Mouse (Mus musculus) forebrain, embryonic 16.5 days (tissue): ENCODE data around the gene Bbs4. TPM values are rescaled to one million over a fixed set of nuclear protein-coding genes. Genes with fewer than 3 reads are reported as not detected.

Experiments used
- ATAC-seq: fragments of 200-750 bp; cut with Nextera tagmentation; 2 replicates; pipeline ENCODE4 v1.8.0; 2017; ENCODE audit warnings: mild to moderate bottlenecking, moderate library complexity
- H3K27ac ChIP-seq: fragments of 300-500 bp; sonication (generic); 2 replicates; pipeline ENCODE4 v1.5.1; 2014; ENCODE audit warnings: low read length, control low read depth
- H3K27me3 ChIP-seq: fragments of 300-500 bp; sonication (generic); replicated peaks from 2 replicates; pipeline ENCODE4 v1.6.1; 2014; ENCODE audit warnings: low read length; ENCODE audit not compliant: control insufficient read depth, insufficient read depth
- H3K36me3 ChIP-seq: fragments of 300-500 bp; sonication (generic); 2 replicates; pipeline ENCODE4 v1.6.1; 2014; ENCODE audit not compliant: control insufficient read depth, insufficient read depth
- H3K4me1 ChIP-seq: fragments of 300-500 bp; sonication (generic); replicated peaks from 2 replicates; pipeline ENCODE4 v1.6.1; 2014; ENCODE audit warnings: low read length; ENCODE audit not compliant: control insufficient read depth, insufficient read depth
- H3K4me2 ChIP-seq: fragments of 300-500 bp; sonication (generic); 2 replicates; pipeline ENCODE4 v1.6.1; 2014; ENCODE audit warnings: mild to moderate bottlenecking, low read length, control low read depth
- H3K4me3 ChIP-seq: fragments of 300-500 bp; sonication (generic); replicated peaks from 2 replicates; pipeline ENCODE4 v1.5.1; 2014; ENCODE audit warnings: mild to moderate bottlenecking, low read length, control low read depth
- H3K9ac ChIP-seq: fragments of 300-500 bp; sonication (generic); replicated peaks from 2 replicates; pipeline ENCODE4 v1.6.1; 2014; ENCODE audit warnings: low read depth, low read length, control low read depth
- H3K9me3 ChIP-seq: fragments of 300-500 bp; sonication (generic); 2 replicates; pipeline ENCODE4 v1.6.1; 2016; ENCODE audit warnings: low read length; ENCODE audit not compliant: control insufficient read depth
- WGBS: fragments of 180-500 bp; shearing (Covaris S2); extraction: QIAGEN DNeasy Blood & Tissue Kit; methylation state at CpG from one replicate; pipeline ENCODE4 v1.1.7; 2014; 5-methylcytosine and 5-hydroxymethylcytosine counted together
- polyA plus RNA-seq: library from polyadenylated mRNA; unstranded; fragments of >200 nt; fragmentation: Nextera tagmentation; extraction: Ambion mirVana; gene quantifications from 2 replicates; pipeline ENCODE4 v1.2.1, GENCODE M21; 2015

The Bbs4 gene
- polyA plus RNA-seq, 1 experiment from 2014 or later, result 43.1 TPM

GRCm38 (mm10) chr9:59346176-59346575, 7.1 kb downstream of the Bbs4 start:
- Histone ChIP-seq H3K27ac (no peak overlapping the region), H3K4me3 (no peak overlapping the region), H3K36me3 (peaks cover 9% of the 10 kb centered on the region; the same call in 1 of the 2 replicates), H3K4me2 (no peak overlapping the region), H3K9ac (no peak overlapping the region), H3K27me3 (no peaks in the 10 kb centered on the region), H3K9me3 (no peaks in the 10 kb centered on the region), H3K4me1 (no peaks in the 10 kb centered on the region)
- WGBS, result 83% methylated on average over 2 of the region's 2 CpGs
- no peak for ATAC-seq

- Histone ChIP-seq H3K4me1 (no peaks in the 10 kb centered on the region), H3K36me3 (peaks cover 17% of the 10 kb centered on the region; the same call in 1 of the 2 replicates), H3K4me2 (no peak overlapping the region), H3K9me3 (no peaks in the 10 kb centered on the region), H3K27ac (no peak overlapping the region), H3K9ac (no peak overlapping the region), H3K4me3 (no peak overlapping the region), H3K27me3 (no peaks in the 10 kb centered on the region)
- 89% methylated on average over 9 of the region's 9 CpGs for WGBS
- ATAC-seq, result no peak
These were observed 13.3 kb downstream of the Bbs4 start for GRCm38 (mm10) chr9:59340002-59340401.

- WGBS, result 93% methylated on average over 5 of the region's 5 CpGs
- ATAC-seq, result no peak
- no peaks in the 10 kb centered on the region for H3K9me3 ChIP-seq
- peaks cover 21% of the 10 kb centered on the region; the same call in 1 of the 2 replicates for H3K36me3 ChIP-seq
- no peaks in the 10 kb centered on the region for H3K27me3 ChIP-seq
- H3K4me2 ChIP-seq, result no peak overlapping the region
- no peaks in the 10 kb centered on the region for H3K4me1 ChIP-seq
- no peak overlapping the region for H3K27ac ChIP-seq
- H3K4me3 ChIP-seq, result no peak overlapping the region
- H3K9ac ChIP-seq, result no peak overlapping the region
These were observed 14.2 kb downstream of the Bbs4 start for GRCm38 (mm10) chr9:59339107-59339506.

- H3K4me2 ChIP-seq, result no peak overlapping the region
- ATAC-seq, result no peak
- H3K9me3 ChIP-seq, result no peaks in the 10 kb centered on the region
- H3K36me3 ChIP-seq, result peaks cover 25% of the 10 kb centered on the region
- H3K27me3 ChIP-seq, result no peaks in the 10 kb centered on the region
- H3K9ac ChIP-seq, result no peak overlapping the region
- H3K4me1 ChIP-seq, result no peaks in the 10 kb centered on the region
- no peak overlapping the region for H3K4me3 ChIP-seq
- no peak overlapping the region for H3K27ac ChIP-seq
- WGBS, result 90% methylated on average over 5 of the region's 5 CpGs
These were observed 14.9 kb downstream of the Bbs4 start for GRCm38 (mm10) chr9:59338411-59338810.

- 96% methylated on average over 5 of the region's 5 CpGs for WGBS
- no peaks in the 10 kb centered on the region for H3K9me3 ChIP-seq
- H3K36me3 ChIP-seq, result peaks cover 30% of the 10 kb centered on the region
- no peak overlapping the region for H3K4me3 ChIP-seq
- no peak overlapping the region for H3K4me2 ChIP-seq
- no peak overlapping the region for H3K9ac ChIP-seq
- no peak for ATAC-seq
- no peak overlapping the region for H3K27ac ChIP-seq
- H3K4me1 ChIP-seq, result no peaks in the 10 kb centered on the region
- H3K27me3 ChIP-seq, result no peaks in the 10 kb centered on the region
These were observed 15.4 kb downstream of the Bbs4 start for GRCm38 (mm10) chr9:59337889-59338288.

- Histone ChIP-seq H3K36me3 (peaks cover 27% of the 10 kb centered on the region), H3K27me3 (no peaks in the 10 kb centered on the region), H3K9me3 (no peaks in the 10 kb centered on the region), H3K4me1 (no peaks in the 10 kb centered on the region), H3K4me3 (no peak overlapping the region), H3K27ac (no peak overlapping the region), H3K4me2 (no peak overlapping the region), H3K9ac (no peak overlapping the region)
- ATAC-seq, result no peak
- WGBS, result 94% methylated on average over 3 of the region's 3 CpGs
These were observed 16.8 kb downstream of the Bbs4 start for GRCm38 (mm10) chr9:59336539-59336938.

- Histone ChIP-seq H3K9ac (no peak overlapping the region), H3K36me3 (peaks cover 25% of the 10 kb centered on the region), H3K9me3 (no peaks in the 10 kb centered on the region), H3K4me1 (no peaks in the 10 kb centered on the region), H3K27me3 (no peaks in the 10 kb centered on the region), H3K27ac (no peak overlapping the region), H3K4me3 (no peak overlapping the region), H3K4me2 (no peak overlapping the region)
- 94% methylated on average over 5 of the region's 5 CpGs for WGBS
- ATAC-seq, result no peak
These were observed 23.3 kb downstream of the Bbs4 start for GRCm38 (mm10) chr9:59330055-59330454.

- no peak for ATAC-seq
- H3K9me3 ChIP-seq, result no peaks in the 10 kb centered on the region
- no peak overlapping the region for H3K9ac ChIP-seq
- no peak overlapping the region for H3K4me3 ChIP-seq
- H3K27ac ChIP-seq, result no peak overlapping the region
- no peaks in the 10 kb centered on the region for H3K4me1 ChIP-seq
- H3K36me3 ChIP-seq, result peaks cover 25% of the 10 kb centered on the region
- H3K27me3 ChIP-seq, result no peaks in the 10 kb centered on the region
- H3K4me2 ChIP-seq, result no peak overlapping the region
These were observed 29.0 kb downstream of the Bbs4 start for GRCm38 (mm10) chr9:59324351-59324750.

GRCm38 (mm10) chr9:59316206-59316605, 37.1 kb downstream of the Bbs4 start:
- WGBS, result 83% methylated on average over 3 of the region's 3 CpGs
- Histone ChIP-seq H3K36me3 (peaks cover 25% of the 10 kb centered on the region), H3K4me1 (no peaks in the 10 kb centered on the region), H3K4me2 (no peak overlapping the region), H3K9me3 (no peaks in the 10 kb centered on the region), H3K27ac (no peak overlapping the region), H3K9ac (no peak overlapping the region), H3K4me3 (no peak overlapping the region), H3K27me3 (no peaks in the 10 kb centered on the region)
- no peak for ATAC-seq

- Histone ChIP-seq H3K36me3 (peaks cover 29% of the 10 kb centered on the region), H3K27ac (no peak overlapping the region; the same call in 1 of the 2 replicates), H3K4me3 (no peak overlapping the region), H3K4me2 (no peak overlapping the region), H3K27me3 (no peaks in the 10 kb centered on the region), H3K9ac (no peak overlapping the region), H3K4me1 (no peaks in the 10 kb centered on the region), H3K9me3 (no peaks in the 10 kb centered on the region)
- WGBS, result 26% methylated on average over 3 of the region's 3 CpGs
- ATAC-seq, result no peak
These were observed 42.0 kb downstream of the Bbs4 start for GRCm38 (mm10) chr9:59311284-59311670.
